Mouse (Mus musculus) C2C12 (cell line): ENCODE data around the gene Radil. TPM values are rescaled to one million over a fixed set of nuclear protein-coding genes. Genes with fewer than 3 reads are reported as not detected.

ENCODE experiments used
- H3K27me3 ChIP-seq: one replicate; pipeline ENCODE4 v1.6.1; 2011; ENCODE audit not compliant: control insufficient read depth, insufficient read depth, insufficient read length
- H3K36me3 ChIP-seq: one replicate; pipeline ENCODE4 v1.6.1; 2011; ENCODE audit not compliant: control insufficient read depth, insufficient read depth
- H3K4me3 ChIP-seq: one replicate; pipeline ENCODE4 v1.5.1; 2011; ENCODE audit warnings: mild to moderate bottlenecking, control low read depth; ENCODE audit not compliant: poor library complexity, insufficient read depth, severe bottlenecking
- H3K79me2 ChIP-seq: one replicate; pipeline ENCODE4 v1.6.1; 2011; ENCODE audit not compliant: control insufficient read depth, insufficient read depth
- H3K79me3 ChIP-seq: one replicate; pipeline ENCODE4 v1.6.1; 2011; ENCODE audit warnings: low read depth, control low read depth
- H3ac ChIP-seq: one replicate; pipeline ENCODE3; 2011; ENCODE audit warnings: low read depth; ENCODE audit not compliant: control insufficient read depth, insufficient read length
- CEBPB ChIP-seq: IDR thresholded peaks from one replicate; pipeline ENCODE4 v1.6.1; 2011; ENCODE audit warnings: low read depth, mild to moderate bottlenecking, control low read depth, moderate library complexity
- CTCF ChIP-seq: IDR thresholded peaks from one replicate; pipeline ENCODE4 v1.5.1; 2011; ENCODE audit not compliant: control insufficient read depth, insufficient read depth, insufficient read length
- FOSL1 ChIP-seq: IDR thresholded peaks from one replicate; pipeline ENCODE4 v1.8.0; 2011; ENCODE audit warnings: mild to moderate bottlenecking, low read length; ENCODE audit not compliant: poor library complexity, insufficient read depth, severe bottlenecking
- MAX ChIP-seq: IDR thresholded peaks from one replicate; pipeline ENCODE4 v1.6.1; 2011; ENCODE audit warnings: mild to moderate bottlenecking, control low read depth
- MYOD1 ChIP-seq: IDR thresholded peaks from one replicate; pipeline ENCODE4 v1.6.1; 2011; ENCODE audit warnings: low read depth; ENCODE audit not compliant: control insufficient read depth, insufficient read length
- MYOG ChIP-seq: IDR thresholded peaks from one replicate; pipeline ENCODE4 v1.6.1; 2011; ENCODE audit not compliant: control insufficient read depth, insufficient read length; ENCODE audit errors: extremely low read depth
- USF1 ChIP-seq: IDR thresholded peaks from one replicate; pipeline ENCODE4 v1.6.1; 2011; ENCODE audit warnings: low read depth, mild to moderate bottlenecking, control low read depth, moderate library complexity
- polyA plus RNA-seq: library from polyadenylated mRNA; unstranded; fragments of >200 nt; fragmentation: generic; extraction: Trizol; gene quantifications from one replicate; pipeline ENCODE4 v1.2.1, GENCODE M21; 2012; ENCODE audit warnings: missing spikeins

Gene Radil
- polyA plus RNA-seq, 1 experiment: 2.5 TPM

- H3K4me3 ChIP-seq: no peak overlapping the region
- no peaks in the 10 kb centered on the region for H3K27me3 ChIP-seq
- H3K79me3 ChIP-seq: no peaks in the 10 kb centered on the region
- H3K79me2 ChIP-seq: no peaks in the 10 kb centered on the region
- H3ac ChIP-seq: no peak overlapping the region
- TF ChIP-seq CTCF (peak; percentile 84), CEBPB (no peak)
- no peaks in the 10 kb centered on the region for H3K36me3 ChIP-seq
These were observed 72.0 kb downstream of the Radil start for GRCm38 (mm10) chr5:142478829-142479435.

GRCm38 (mm10) chr5:142477866-142478615 lies 72.9 kb downstream of the Radil start:
- Histone ChIP-seq H3ac (no peak overlapping the region), H3K79me2 (no peaks in the 10 kb centered on the region), H3K27me3 (no peaks in the 10 kb centered on the region), H3K79me3 (no peaks in the 10 kb centered on the region), H3K4me3 (no peak overlapping the region), H3K36me3 (no peaks in the 10 kb centered on the region)
- TF ChIP-seq MAX: no peak
- no peak for TF ChIP-seq CEBPB

- H3K27me3 ChIP-seq: no peaks in the 10 kb centered on the region
- no peak overlapping the region for H3K4me3 ChIP-seq
- H3K36me3 ChIP-seq: no peaks in the 10 kb centered on the region
- no peak overlapping the region for H3ac ChIP-seq
- H3K79me3 ChIP-seq: no peaks in the 10 kb centered on the region
- TF ChIP-seq FOSL1: no peak
- TF ChIP-seq CTCF: no peak
- no peak for TF ChIP-seq MYOD1
- TF ChIP-seq CEBPB: no peak
- TF ChIP-seq MAX: no peak
- no peak for TF ChIP-seq USF1
- TF ChIP-seq MYOG: no peak
- H3K79me2 ChIP-seq: no peaks in the 10 kb centered on the region
These were observed 73.6 kb downstream of the Radil start for GRCm38 (mm10) chr5:142477346-142477745.

DNA sequence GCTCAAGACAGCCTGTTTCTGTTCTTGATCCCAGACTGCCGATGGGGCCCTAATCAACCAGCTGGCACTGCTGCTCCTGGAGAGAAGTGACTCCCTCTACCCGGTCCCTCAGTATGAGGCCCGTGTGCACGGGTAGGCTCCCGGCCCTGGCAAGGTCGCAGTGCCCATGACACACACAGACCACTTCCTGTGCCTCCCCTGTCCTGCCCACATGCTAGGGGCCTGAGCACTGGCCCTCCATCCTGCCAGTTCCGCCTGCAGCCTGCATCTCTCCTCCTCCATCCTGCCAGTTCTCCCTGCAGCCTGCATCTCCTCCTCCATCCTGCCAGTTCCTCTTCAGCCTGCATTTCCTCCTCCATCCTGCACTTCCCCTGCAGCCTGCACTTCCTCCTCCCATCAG lies 75.2 kb downstream of the Radil start:
- Histone ChIP-seq H3ac (peak overlapping the region; percentile 41), H3K36me3 (no peaks in the 10 kb centered on the region), H3K4me3 (no peak overlapping the region), H3K27me3 (no peaks in the 10 kb centered on the region), H3K79me2 (no peaks in the 10 kb centered on the region), H3K79me3 (no peaks in the 10 kb centered on the region)
- TF ChIP-seq MYOG (no peak), USF1 (no peak), CTCF (no peak), CEBPB (no peak), FOSL1 (no peak), MAX (no peak), MYOD1 (no peak)

- Histone ChIP-seq H3K79me2 (no peaks in the 10 kb centered on the region), H3K27me3 (no peaks in the 10 kb centered on the region), H3K36me3 (peaks cover 6% of the 10 kb centered on the region), H3K4me3 (no peak overlapping the region), H3K79me3 (no peaks in the 10 kb centered on the region), H3ac (no peak overlapping the region)
- TF ChIP-seq MAX: no peak
- no peak for TF ChIP-seq FOSL1
- no peak for TF ChIP-seq CEBPB
- no peak for TF ChIP-seq MYOD1
- TF ChIP-seq USF1: no peak
- no peak for TF ChIP-seq MYOG
- no peak for TF ChIP-seq CTCF
These were observed 77.2 kb downstream of the Radil start for GRCm38 (mm10) chr5:142473696-142474095.

GRCm38 (mm10) chr5:142469796-142470195 lies 81.1 kb downstream of the Radil start:
- TF ChIP-seq USF1 (no peak), CTCF (no peak), MYOG (no peak), MAX (no peak), FOSL1 (no peak), MYOD1 (no peak), CEBPB (no peak)
- Histone ChIP-seq H3K79me3 (no peaks in the 10 kb centered on the region), H3K36me3 (peaks cover 6% of the 10 kb centered on the region), H3K27me3 (no peaks in the 10 kb centered on the region), H3ac (no peak overlapping the region), H3K4me3 (no peak overlapping the region), H3K79me2 (no peaks in the 10 kb centered on the region)
